ENCODE assay signal across 8 mouse cellular contexts in genomic region chr7:27325697-27326096, GRCm38 (mm10). TPM values are rescaled to one million over a fixed set of nuclear protein-coding genes. Genes with fewer than 3 reads are reported as not detected.
A peak's percentile ranks its signal among the peaks of the same experiment; 100 is the strongest.
DNase-seq lines count a peak whose midpoint lies in the region; ATAC-seq and TF ChIP-seq lines count a peak whose summit lies in the region.

No protein-coding gene starts in this region.

- no peak for ATAC-seq in liver, embryonic 12.5 days

- H3K27me3 ChIP-seq in ES-Bruce4 (ENCODE audit: control insufficient read depth, insufficient read depth, low read length, poor library complexity, severe bottlenecking): no peaks in the 10 kb centered on the region
- peaks cover 99% of the 10 kb centered on the region for H3K27me3 ChIP-seq in liver, embryonic 12.5 days (replicated peaks)

- H3K4me3 ChIP-seq in ES-Bruce4 (ENCODE audit: low read depth, low read length): peak overlapping the region; percentile 59
- H3K4me3 ChIP-seq in liver, embryonic 12.5 days: peak overlapping the region; percentile 18; the same call in 1 of the 2 replicates
- H3K4me3 ChIP-seq in left cerebral cortex, adult 2 months: no peak overlapping the region

- peak overlapping the region; percentile 29; the same call in 1 of the 2 replicates for H3K9ac ChIP-seq in ES-Bruce4 (ENCODE audit: low read depth, poor library complexity, severe bottlenecking)
- peak overlapping the region; percentile 32; the same call in 1 of the 2 replicates for H3K9ac ChIP-seq in liver, embryonic 12.5 days

- TF ChIP-seq POLR2A in ES-Bruce4 (IDR thresholded peaks at IDR 0.05; ENCODE audit: insufficient read depth, low read length): no peak

- H3K9me3 ChIP-seq in ES-Bruce4 (replicated peaks; ENCODE audit: control insufficient read depth, insufficient read depth, low read length, poor library complexity, severe bottlenecking): no peaks in the 10 kb centered on the region
- no peaks in the 10 kb centered on the region for H3K9me3 ChIP-seq in liver, embryonic 12.5 days (replicated peaks)

- peaks cover 12% of the 10 kb centered on the region for H3K36me3 ChIP-seq in ES-Bruce4 (ENCODE audit: control insufficient read depth, insufficient read depth, low read length, poor library complexity, severe bottlenecking)
- no peaks in the 10 kb centered on the region for H3K36me3 ChIP-seq in liver, embryonic 12.5 days

- DNase-seq in cerebellum, adult 9-11 months: peak; percentile 72
- peak; percentile 86 for DNase-seq in gastrocnemius, postnatal 25 days
- DNase-seq in hindlimb bud, embryonic 11.5 days (ENCODE audit: extremely low spot score, low read depth, low spot score): peak; percentile 41
- peak; percentile 56 for DNase-seq in neural tube, embryonic 10.5 days (ENCODE audit: extremely low spot score, low spot score)
- DNase-seq in left cerebral cortex, adult 2 months (ENCODE audit: extremely low spot score in 1 of 2, low spot score in 2 of 2): no peak
- DNase-seq in spleen, postnatal 14 days (ENCODE audit: low spot score in 2 of 2): no peak

- intact Hi-C loops in left cerebral cortex, adult 2 months (cut with DNase I): no loop called here

- peaks cover 6% of the 10 kb centered on the region for H3K4me1 ChIP-seq in ES-Bruce4 (ENCODE audit: control insufficient read depth, insufficient read depth, low read length)
- peaks cover 22% of the 10 kb centered on the region for H3K4me1 ChIP-seq in liver, embryonic 12.5 days

- H3K4me2 ChIP-seq in liver, embryonic 12.5 days: peak overlapping the region; percentile 34

- WGBS in liver, embryonic 12.5 days (ENCODE audit: insufficient replicate concordance): under 1% methylated on average over 24 of the region's 24 CpGs

- no peak for TF ChIP-seq CTCF in ES-Bruce4 (IDR thresholded peaks at IDR 0.05; ENCODE audit: low read depth, low read length)
- TF ChIP-seq CTCF in left cerebral cortex, adult 2 months (IDR thresholded peaks at IDR 0.05): no peak

- H3K27ac ChIP-seq in ES-Bruce4 (ENCODE audit: insufficient read depth, low read length): peak overlapping the region; percentile 54
- H3K27ac ChIP-seq in liver, embryonic 12.5 days: no peak overlapping the region
- no peak overlapping the region for H3K27ac ChIP-seq in left cerebral cortex, adult 2 months

- TF ChIP-seq EP300 in ES-Bruce4 (IDR thresholded peaks at IDR 0.05; ENCODE audit: insufficient read depth, low read depth, low read length): no peak

RNA-seq across cellular contexts. Expression of gene Ltbp4, which starts 11.8 kb away (rescaled TPM):
- polyA plus RNA-seq in ES-Bruce4 (2011; ENCODE audit: insufficient read depth, insufficient read length, low read depth, missing spikeins): 66.8 and 72.5 TPM in 2 replicates
- total RNA-seq in gastrocnemius, postnatal 25 days (2021): 10 to 100 TPM; 69.4 to 77.8 TPM
- polyA plus RNA-seq in liver, embryonic 12.5 days (2016; fragmentation: Nextera tagmentation; extraction: Ambion mirVana): 5.7 TPM in 2 replicates
- 10 to 100 TPM; 48.1 to 51.2 TPM for total RNA-seq in left cerebral cortex, adult 2 months (2021)

RNA-seq across cellular contexts. Expression of gene Shkbp1, which starts 30.1 kb away (rescaled TPM):
- polyA plus RNA-seq in ES-Bruce4 (2011; ENCODE audit: insufficient read depth, insufficient read length, low read depth, missing spikeins): 43.6 and 44.5 TPM in 2 replicates
- 1 to 10 TPM in 1 of 2 experiments, under 1 TPM in 1; 1.00 to 3.1 TPM for total RNA-seq in gastrocnemius, postnatal 25 days (2021)
- 32.1 and 36.1 TPM in 2 replicates for polyA plus RNA-seq in liver, embryonic 12.5 days (2016; fragmentation: Nextera tagmentation; extraction: Ambion mirVana)
- total RNA-seq in left cerebral cortex, adult 2 months (2021): 10 to 100 TPM; 23.2 to 40.3 TPM

RNA-seq across cellular contexts. Expression of gene Gm20479, which starts 31.5 kb away (rescaled TPM):
- polyA plus RNA-seq in ES-Bruce4 (2011; ENCODE audit: insufficient read depth, insufficient read length, low read depth, missing spikeins): 15.8 and 17.1 TPM in 2 replicates
- total RNA-seq in gastrocnemius, postnatal 25 days (2021): not detected
- polyA plus RNA-seq in liver, embryonic 12.5 days (2016; fragmentation: Nextera tagmentation; extraction: Ambion mirVana): not detected in 2 replicates
- total RNA-seq in left cerebral cortex, adult 2 months (2021): not detected

Comparison
In these comparisons a context has a peak if more than half of its experiments do, and no peak if none do; other contexts are left out.
1. DNase-seq: peak in cerebellum, adult 9-11 months (single experiment), gastrocnemius, postnatal 25 days (single experiment), hindlimb bud, embryonic 11.5 days (single experiment) and neural tube, embryonic 10.5 days (single experiment); none in left cerebral cortex, adult 2 months (0 of 2) and spleen, postnatal 14 days (0 of 2).
2. RNA of gene Shkbp1, which starts 30.1 kb away (total RNA-seq): 23.2 to 40.3 TPM in left cerebral cortex, adult 2 months; 1.00 to 3.1 TPM in gastrocnemius, postnatal 25 days; every median in the first group is over 4 times any median in the second.